ENCODE assay signal across 12 mouse cellular contexts in the genomic region with DNA sequence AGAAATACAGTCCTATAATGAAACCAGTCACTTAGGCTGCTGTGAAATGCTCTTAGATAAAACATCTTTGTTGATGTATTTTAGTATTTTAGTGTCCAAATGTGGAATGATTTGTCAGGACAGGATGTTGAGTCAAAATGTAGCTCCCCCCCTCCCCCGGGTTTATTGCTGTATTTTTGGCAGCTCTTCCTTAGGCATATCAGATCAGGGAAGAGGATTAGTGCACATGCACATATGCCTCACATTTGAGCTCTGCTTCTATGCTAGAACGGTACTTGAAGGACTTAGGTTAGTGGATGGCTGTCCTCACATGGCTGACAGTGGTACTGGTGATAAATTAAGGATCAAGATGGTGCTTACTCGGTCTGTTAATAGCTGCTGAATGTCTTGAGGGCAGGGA. TPM values are rescaled to one million over a fixed set of nuclear protein-coding genes. Genes with fewer than 3 reads are reported as not detected.
DNase-seq lines count a peak whose midpoint lies in the region; ATAC-seq and TF ChIP-seq lines count a peak whose summit lies in the region.
"Had no signal": no experiment of that assay in that cellular context is flagged by ENCODE, and none has a peak within 500 bp of the region (broad histone marks: within the 10 kb centered on the region; RNA-seq: fewer than 3 reads in every experiment).

No protein-coding gene starts in this region.

- H3K4me2 ChIP-seq in forebrain, embryonic 15.5 days (replicated peaks), result no peak overlapping the region
- H3K4me2 ChIP-seq in forebrain, embryonic 12.5 days, result no peak overlapping the region; the same call in 1 of the 2 replicates
- 0 out of 2 replicates have a peak overlapping the region, but pooled peaks have one; percentile 8 for H3K4me2 ChIP-seq in kidney, embryonic 16.5 days (replicated peaks; ENCODE audit: low read depth, low read length)
- peak overlapping the region; percentile 26; the same call in 1 of the 2 replicates for H3K4me2 ChIP-seq in neural tube, embryonic 15.5 days
- 0 out of 2 replicates have a peak overlapping the region, but pooled peaks have one; percentile 0 for H3K4me2 ChIP-seq in stomach, postnatal 0 days (replicated peaks; ENCODE audit: low read depth)
- H3K4me2 ChIP-seq: embryonic facial prominence, embryonic 15.5 days had no signal

- H3K9me3 ChIP-seq in forebrain, embryonic 15.5 days, result no peaks in the 10 kb centered on the region
- H3K9me3 ChIP-seq in forebrain, embryonic 12.5 days, result no peaks in the 10 kb centered on the region
- H3K9me3 ChIP-seq in kidney, embryonic 16.5 days (ENCODE audit: low read length), result no peaks in the 10 kb centered on the region
- H3K9me3 ChIP-seq in neural tube, embryonic 15.5 days (replicated peaks), result no peaks in the 10 kb centered on the region
- no peaks in the 10 kb centered on the region for H3K9me3 ChIP-seq in stomach, postnatal 0 days (ENCODE audit: control insufficient read depth, low read length)
- H3K9me3 ChIP-seq: embryonic facial prominence, embryonic 15.5 days had no signal

- H3K36me3 ChIP-seq in forebrain, embryonic 15.5 days, result no peaks in the 10 kb centered on the region
- no peaks in the 10 kb centered on the region for H3K36me3 ChIP-seq in forebrain, embryonic 12.5 days (replicated peaks)
- no peaks in the 10 kb centered on the region for H3K36me3 ChIP-seq in kidney, embryonic 16.5 days (ENCODE audit: insufficient read depth, low read length)
- no peaks in the 10 kb centered on the region for H3K36me3 ChIP-seq in kidney, adult 2 months (ENCODE audit: control insufficient read depth, insufficient read depth, low read length)
- no peaks in the 10 kb centered on the region for H3K36me3 ChIP-seq in neural tube, embryonic 15.5 days
- H3K36me3 ChIP-seq in stomach, postnatal 0 days (ENCODE audit: control insufficient read depth, insufficient read depth, low read length), result no peaks in the 10 kb centered on the region
- H3K36me3 ChIP-seq: embryonic facial prominence, embryonic 15.5 days had no signal

- no peak for DNase-seq in kidney, adult 2 months
- no peak for DNase-seq in neural tube, embryonic 10.5 days (ENCODE audit: extremely low spot score, low spot score)
- DNase-seq in stomach, postnatal 0 days (ENCODE audit: low spot score), result no peak
- DNase-seq in layer of hippocampus, adult 9-11 months, result no peak
- DNase-seq: cerebellum, adult 9-11 months; thymus, adult 18-20 months had no signal

- H3K27me3 ChIP-seq in forebrain, embryonic 15.5 days, result no peaks in the 10 kb centered on the region
- no peaks in the 10 kb centered on the region for H3K27me3 ChIP-seq in forebrain, embryonic 12.5 days
- H3K27me3 ChIP-seq in kidney, embryonic 16.5 days (ENCODE audit: insufficient read depth, low read length), result no peaks in the 10 kb centered on the region
- no peaks in the 10 kb centered on the region for H3K27me3 ChIP-seq in kidney, adult 2 months (replicated peaks; ENCODE audit: control insufficient read depth, insufficient read depth, low read length)
- H3K27me3 ChIP-seq in neural tube, embryonic 15.5 days (replicated peaks), result no peaks in the 10 kb centered on the region
- no peaks in the 10 kb centered on the region for H3K27me3 ChIP-seq in stomach, postnatal 0 days (ENCODE audit: control insufficient read depth, insufficient read depth, low read length)
- H3K27me3 ChIP-seq: embryonic facial prominence, embryonic 15.5 days had no signal

- peaks cover 14% of the 10 kb centered on the region for H3K4me1 ChIP-seq in forebrain, embryonic 15.5 days
- peaks cover 30% of the 10 kb centered on the region for H3K4me1 ChIP-seq in forebrain, embryonic 12.5 days
- peaks cover 8% of the 10 kb centered on the region for H3K4me1 ChIP-seq in kidney, embryonic 16.5 days (ENCODE audit: insufficient read depth, low read length)
- H3K4me1 ChIP-seq in kidney, adult 2 months (ENCODE audit: control insufficient read depth, insufficient read depth, low read length), result peaks cover 17% of the 10 kb centered on the region
- H3K4me1 ChIP-seq in neural tube, embryonic 15.5 days, result peaks cover 26% of the 10 kb centered on the region
- H3K4me1 ChIP-seq in stomach, postnatal 0 days (replicated peaks; ENCODE audit: control insufficient read depth, insufficient read depth), result no peaks in the 10 kb centered on the region

- no peak overlapping the region for H3K9ac ChIP-seq in forebrain, embryonic 15.5 days (replicated peaks)
- no peak overlapping the region for H3K9ac ChIP-seq in forebrain, embryonic 12.5 days
- no peak overlapping the region for H3K9ac ChIP-seq in kidney, embryonic 16.5 days (replicated peaks; ENCODE audit: low read length)
- H3K9ac ChIP-seq in neural tube, embryonic 15.5 days (replicated peaks), result no peak overlapping the region
- no peak overlapping the region for H3K9ac ChIP-seq in stomach, postnatal 0 days (ENCODE audit: low read length)
- H3K9ac ChIP-seq: embryonic facial prominence, embryonic 15.5 days had no signal

- WGBS in forebrain, embryonic 15.5 days, result 66% methylated on average over 3 of the region's 3 CpGs
- 79% methylated on average over 3 of the region's 3 CpGs for WGBS in forebrain, embryonic 12.5 days
- 49% methylated on average over 3 of the region's 3 CpGs for WGBS in kidney, embryonic 16.5 days
- 52% methylated on average over 3 of the region's 3 CpGs for WGBS in kidney, adult 2 months
- 56% methylated on average over 3 of the region's 3 CpGs for WGBS in neural tube, embryonic 15.5 days
- WGBS in stomach, postnatal 0 days, result 43% methylated on average over 3 of the region's 3 CpGs

- TF ChIP-seq POLR2A in kidney, adult 2 months (IDR thresholded peaks at IDR 0.05; ENCODE audit: low read depth, low read length), result no peak

- no peak for TF ChIP-seq CTCF in kidney, adult 2 months (conservative IDR thresholded peaks at IDR 0.05; ENCODE audit: insufficient read depth, insufficient read length, low read depth, low read length)
- no peak for TF ChIP-seq CTCF in stomach, postnatal 0 days (IDR thresholded peaks at IDR 0.05; ENCODE audit: low read depth)

- no peak for TF ChIP-seq EP300 in stomach, postnatal 0 days (optimal IDR thresholded peaks at IDR 0.05)

- ATAC-seq in forebrain, embryonic 15.5 days (replicated peaks), result no peak
- no peak for ATAC-seq in forebrain, embryonic 12.5 days (ENCODE audit: low FRiP score)
- no peak for ATAC-seq in kidney, embryonic 16.5 days (ENCODE audit: low FRiP score, low TSS enrichment)
- no peak for ATAC-seq in neural tube, embryonic 15.5 days (ENCODE audit: low FRiP score)
- ATAC-seq in stomach, postnatal 0 days (ENCODE audit: low FRiP score, low TSS enrichment), result no peak

- no peak overlapping the region for H3K4me3 ChIP-seq in forebrain, embryonic 15.5 days
- no peak overlapping the region for H3K4me3 ChIP-seq in forebrain, embryonic 12.5 days (replicated peaks)
- H3K4me3 ChIP-seq in kidney, embryonic 16.5 days (ENCODE audit: low read length), result no peak overlapping the region
- H3K4me3 ChIP-seq in kidney, adult 2 months (ENCODE audit: insufficient read depth, low read depth, low read length), result no peak overlapping the region
- H3K4me3 ChIP-seq in neural tube, embryonic 15.5 days (replicated peaks), result no peak overlapping the region
- no peak overlapping the region for H3K4me3 ChIP-seq in stomach, postnatal 0 days (ENCODE audit: low read depth, low read length)
- H3K4me3 ChIP-seq: embryonic facial prominence, embryonic 15.5 days; megakaryocyte, embryonic 14.5 days had no signal

- H3K27ac ChIP-seq in forebrain, embryonic 15.5 days (replicated peaks), result 0 out of 2 replicates have a peak overlapping the region, but pooled peaks have one; percentile 3
- no peak overlapping the region for H3K27ac ChIP-seq in forebrain, embryonic 12.5 days
- no peak overlapping the region for H3K27ac ChIP-seq in kidney, embryonic 16.5 days (ENCODE audit: low read length)
- no peak overlapping the region for H3K27ac ChIP-seq in kidney, adult 2 months (ENCODE audit: insufficient read depth, low read depth, low read length)
- no peak overlapping the region for H3K27ac ChIP-seq in neural tube, embryonic 15.5 days (replicated peaks)
- H3K27ac ChIP-seq in stomach, postnatal 0 days (replicated peaks), result no peak overlapping the region

RNA-seq across cellular contexts. Expression of gene Wdfy2, which starts 18.4 kb away (rescaled TPM):
- 8.5 and 8.7 TPM in 2 replicates for polyA plus RNA-seq in forebrain, embryonic 15.5 days (2015; fragmentation: Nextera tagmentation; extraction: Ambion mirVana)
- polyA plus RNA-seq in forebrain, embryonic 12.5 days (2016; fragmentation: Nextera tagmentation; extraction: Ambion mirVana), result 15.1 and 15.3 TPM in 2 replicates
- 8.0 and 9.2 TPM in 2 replicates for polyA plus RNA-seq in kidney, embryonic 16.5 days (2015; fragmentation: Nextera tagmentation; extraction: Ambion mirVana)
- polyA plus RNA-seq in kidney, adult 2 months (2012; rRNA removed), result 7.7 and 8.3 TPM in 2 replicates
- polyA plus RNA-seq in neural tube, embryonic 15.5 days (2015; fragmentation: Nextera tagmentation; extraction: Ambion mirVana), result 7.0 and 7.4 TPM in 2 replicates
- polyA plus RNA-seq in stomach, postnatal 0 days (2015; fragmentation: Nextera tagmentation; extraction: Ambion mirVana), result 2.4 and 2.5 TPM in 2 replicates

Comparison
In these comparisons a context has a peak if more than half of its experiments do, and no peak if none do; other contexts are left out.
1. H3K4me2 ChIP-seq: peak in kidney, embryonic 16.5 days (single experiment), neural tube, embryonic 15.5 days (single experiment) and stomach, postnatal 0 days (single experiment); none in forebrain, embryonic 15.5 days (single experiment) and forebrain, embryonic 12.5 days (single experiment).